Mouse (Mus musculus) gastrocnemius, postnatal 14 days (tissue): Measurements from ENCODE around the gene Gabpb2. TPM values are rescaled to one million over a fixed set of nuclear protein-coding genes. Genes with fewer than 3 reads are reported as not detected.

Experiments
- DNase-seq: peaks from one replicate; pipeline ENCODE4 v3.0.0; 2021; ENCODE audit warnings: mixed read lengths
- intact Hi-C: fragments of 180-260 bp; cut with DNase I; formaldehyde crosslinking; loops from one replicate; pipeline ENCODE4 v1.15.1; 2025; ENCODE audit warnings: low total_unique reads
- total RNA-seq, 2 experiments: library from RNA; stranded (reverse); gene quantifications; 2 replicates each; pipeline ENCODE4 v1.2.3; 2021

The Gabpb2 gene
- total RNA-seq, 2 experiments from 2014 or later: 7.3 to 8.1 TPM

DNA sequence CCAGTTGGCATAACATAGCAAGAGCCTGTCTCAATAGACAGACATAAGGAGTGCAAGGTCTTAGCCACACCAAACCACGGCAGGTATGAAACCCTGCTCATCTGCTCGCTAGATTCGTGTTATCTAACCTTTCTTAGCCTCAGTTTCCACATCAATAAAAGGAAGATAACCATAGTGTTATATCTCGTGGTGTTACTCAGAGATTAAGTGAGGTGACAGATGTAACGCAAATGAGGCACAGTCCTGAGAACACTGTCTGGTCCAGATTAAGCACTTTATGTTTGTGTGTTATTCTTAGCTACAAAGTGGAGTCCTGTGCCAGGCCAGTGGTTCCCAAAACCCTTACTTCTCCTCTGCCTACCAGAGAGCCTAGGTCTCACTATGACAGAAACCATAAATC is 52.9 kb downstream of the Gabpb2 start:
- intact Hi-C loops: no loop called here
- DNase-seq: no peak

DNA sequence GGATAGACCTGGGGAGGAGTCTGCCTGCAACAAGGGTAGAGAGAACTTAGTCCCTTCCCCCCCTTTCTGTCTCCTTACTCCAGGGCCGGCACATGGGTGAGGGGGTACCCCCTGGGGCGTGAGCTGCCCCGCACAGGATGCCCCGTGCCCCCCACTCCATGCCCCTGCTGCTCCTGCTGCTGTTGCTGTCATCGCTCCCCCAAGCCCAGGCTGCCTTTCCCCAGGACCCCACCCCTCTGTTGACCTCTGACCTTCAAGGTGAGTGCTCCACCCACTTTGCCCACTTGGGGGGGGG is 53.5 kb downstream of the Gabpb2 start:
- no peak for DNase-seq
- intact Hi-C loops: no loop called here

DNA sequence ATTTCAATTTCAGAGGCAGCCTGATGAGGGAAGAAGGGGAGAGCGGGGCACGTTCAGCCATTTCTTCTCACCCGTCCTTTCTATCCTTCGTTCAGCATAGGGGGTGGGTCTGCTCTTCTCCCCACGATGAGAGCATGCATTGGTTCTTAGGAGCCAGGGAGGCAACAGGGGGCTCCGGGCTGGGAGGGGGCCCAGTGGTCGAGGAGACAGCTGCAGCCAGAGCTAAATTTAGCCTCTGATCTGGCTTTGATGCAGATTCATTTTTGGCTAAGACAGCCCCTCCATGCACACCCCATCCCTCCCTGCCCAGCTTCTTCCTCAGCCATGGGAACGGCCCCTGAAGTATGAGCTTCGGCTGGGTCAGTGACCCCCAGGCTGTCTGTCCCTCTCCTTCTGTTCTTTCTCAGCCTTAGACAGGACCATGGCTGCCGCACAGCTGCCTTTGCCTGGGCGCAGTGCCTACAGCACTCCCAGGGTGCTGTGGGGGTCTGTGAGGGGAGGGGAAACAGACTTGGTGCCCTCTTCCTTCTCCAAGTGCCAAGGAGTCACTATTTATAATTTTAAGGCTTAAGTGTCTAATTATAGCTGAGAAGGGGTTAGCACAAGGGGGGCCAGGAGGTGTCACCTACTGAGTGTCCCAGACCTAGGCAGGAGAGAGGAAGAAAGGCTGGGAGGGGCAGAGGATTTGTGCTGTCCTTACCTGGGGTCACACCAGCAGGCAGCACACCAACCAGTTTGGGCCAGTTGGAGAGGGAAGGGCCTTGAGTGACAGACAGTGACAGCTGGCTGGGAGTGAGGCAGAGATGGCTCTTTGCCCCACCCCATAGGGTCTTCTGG is 54.1 kb downstream of the Gabpb2 start:
- intact Hi-C loops: no loop called here

DNA sequence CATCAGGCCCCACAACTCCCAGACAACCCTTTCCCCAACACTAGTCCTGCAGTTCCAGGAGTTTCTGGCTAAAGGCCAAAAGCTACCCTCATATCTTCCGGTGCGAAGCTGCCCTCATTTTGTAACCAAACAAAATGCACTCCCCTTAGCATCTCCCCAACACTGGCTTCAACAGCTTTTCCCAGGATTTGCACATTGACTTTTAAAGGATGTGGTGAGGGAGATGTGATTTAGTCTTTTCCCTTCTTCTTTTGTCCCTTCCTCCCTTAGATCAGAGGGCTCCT is 55.4 kb downstream of the Gabpb2 start:
- intact Hi-C loops: no loop called here
- DNase-seq: no peak

More for the DNA sequence above, 54.1 kb downstream of the Gabpb2 start:
- DNase-seq: peak; percentile 84

GRCm38 (mm10) chr3:95161618-95162344 is 55.9 kb downstream of the Gabpb2 start:
- intact Hi-C loops: no loop called here
- DNase-seq: peak; percentile 5

DNA sequence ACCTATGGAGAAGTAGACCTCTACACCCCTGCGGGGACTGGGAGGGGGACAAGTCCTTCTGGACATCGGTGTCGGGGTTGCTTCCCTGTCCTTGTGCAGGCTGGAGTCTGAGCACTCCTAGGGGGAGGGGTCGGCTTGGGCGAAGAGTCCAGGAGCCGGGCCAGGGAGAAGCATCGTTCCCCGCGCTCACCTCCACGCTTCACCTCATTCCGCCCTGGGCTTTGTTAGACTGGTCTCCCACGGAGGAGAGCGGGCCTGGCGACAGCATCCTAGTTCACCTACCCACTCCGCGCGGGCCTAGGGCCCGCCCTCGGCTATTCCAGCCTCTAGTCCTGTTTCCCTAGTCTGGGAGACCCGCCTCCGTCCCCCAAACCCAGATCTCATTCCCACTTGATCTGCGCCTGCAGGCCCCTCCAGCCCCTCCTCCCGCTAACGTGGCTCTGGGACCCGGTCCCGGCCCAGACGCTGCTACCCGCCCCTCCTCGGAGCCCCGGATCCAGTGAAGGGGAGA is 56.6 kb downstream of the Gabpb2 start:
- peak; percentile 64 for DNase-seq
- intact Hi-C loops: no loop called here

DNA sequence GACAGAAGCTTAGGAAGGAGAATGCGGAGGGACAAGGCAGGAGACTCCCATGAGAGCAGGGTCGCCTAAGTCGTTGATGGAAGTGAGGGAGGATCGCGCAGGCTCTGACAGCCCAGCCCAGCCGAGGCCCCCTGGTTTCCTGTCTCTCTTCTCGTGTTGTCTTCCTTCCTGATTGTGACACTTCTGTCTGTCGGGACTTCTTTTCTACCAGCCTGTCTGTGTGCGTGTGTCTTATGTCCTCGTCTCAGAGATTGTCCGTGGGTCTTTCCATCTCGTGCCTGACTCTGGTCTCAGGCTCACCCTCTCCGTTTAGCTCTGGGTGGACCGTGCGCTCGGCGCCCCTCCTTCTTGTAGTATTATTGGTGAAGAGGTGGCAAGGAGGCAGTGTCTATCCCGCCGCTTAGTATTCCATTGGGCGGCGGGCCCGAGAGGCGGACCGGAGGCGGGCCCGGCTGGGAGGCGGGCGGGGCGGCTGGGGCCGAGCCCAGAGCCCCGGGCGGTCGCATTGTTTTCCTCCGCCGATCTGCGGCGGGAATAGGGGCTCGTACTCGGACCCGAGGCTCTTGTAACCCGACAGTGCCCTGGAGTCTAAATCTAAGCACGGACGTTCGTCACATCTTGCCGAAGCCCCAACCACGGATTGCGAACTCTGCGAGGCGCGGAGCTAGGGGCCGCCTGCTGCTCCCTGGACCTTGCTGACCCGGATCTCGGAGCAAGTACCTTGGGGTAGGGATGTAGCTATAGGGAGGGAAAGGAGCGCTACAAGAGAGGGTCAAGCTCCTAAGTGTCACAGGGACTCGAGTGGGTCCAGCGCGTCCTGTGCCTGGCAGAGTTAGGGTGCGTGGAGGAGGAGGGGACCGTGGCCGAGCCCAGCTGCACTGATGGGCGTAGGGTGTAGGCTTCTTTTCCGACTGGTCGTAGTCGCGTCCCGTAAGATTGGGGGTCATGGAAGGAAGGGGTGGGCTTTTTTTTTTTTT is 57.4 kb downstream of the Gabpb2 start, which contains the start of gene Sema6c:
TSS of gene Sema6c (plus strand) at position 471 of the 977 bp plus-strand sequence.
- DNase-seq: peak; percentile 93
- intact Hi-C loops: no loop called here

DNA sequence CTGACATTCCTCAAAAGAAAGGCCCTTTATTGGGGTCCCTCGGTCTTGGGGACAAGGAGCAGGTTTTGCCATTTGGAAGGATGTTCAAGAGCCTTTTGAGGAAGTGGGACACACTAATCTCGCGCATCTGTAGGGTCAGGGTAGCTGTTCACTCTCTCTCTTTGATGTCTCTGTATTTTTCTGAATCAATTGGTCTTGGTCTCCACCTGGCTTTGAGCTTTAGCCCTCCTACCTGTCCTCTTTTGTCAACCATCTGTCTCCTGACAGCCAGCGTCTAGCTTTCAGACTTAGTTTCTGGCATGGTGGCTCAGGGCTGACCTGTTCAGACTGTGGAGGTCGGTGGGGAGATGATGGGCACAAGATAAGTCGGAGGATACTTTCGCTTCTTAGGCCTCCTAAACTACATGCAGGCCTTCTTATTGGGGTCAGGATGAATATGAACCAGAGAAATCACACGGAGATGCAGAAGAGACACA is 58.2 kb downstream of the Gabpb2 start:
- intact Hi-C loops: no loop called here
- DNase-seq: no peak

- intact Hi-C loops: no loop called here
- DNase-seq: peak; percentile 39
Observed at GRCm38 (mm10) chr3:95153874-95154273, 63.8 kb downstream of the Gabpb2 start.

DNA sequence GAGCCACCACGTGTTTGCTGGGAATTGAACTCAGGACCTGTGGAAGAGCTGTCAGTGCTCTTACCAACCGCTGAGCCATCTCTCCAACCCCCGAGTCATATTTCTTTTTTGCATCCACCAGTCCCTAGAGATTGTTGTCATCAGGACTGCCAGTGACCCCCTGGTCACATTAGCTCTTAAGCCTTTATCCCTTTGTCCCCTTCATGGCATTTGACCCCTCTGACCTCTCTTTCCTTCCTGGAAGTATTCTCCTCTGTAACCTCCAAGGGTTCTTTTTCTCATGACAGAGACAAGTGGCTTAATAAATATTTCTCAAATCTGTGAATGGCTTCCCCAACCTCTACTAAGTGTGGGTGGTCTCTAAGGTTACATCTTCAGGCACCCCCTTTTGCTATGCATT is 69.8 kb downstream of the Gabpb2 start:
- no peak for DNase-seq
- intact Hi-C loops: loop anchor here (10.0 kb wide), 1 partner anchor 117 kb away; no protein-coding TSS in a partner anchor

DNA sequence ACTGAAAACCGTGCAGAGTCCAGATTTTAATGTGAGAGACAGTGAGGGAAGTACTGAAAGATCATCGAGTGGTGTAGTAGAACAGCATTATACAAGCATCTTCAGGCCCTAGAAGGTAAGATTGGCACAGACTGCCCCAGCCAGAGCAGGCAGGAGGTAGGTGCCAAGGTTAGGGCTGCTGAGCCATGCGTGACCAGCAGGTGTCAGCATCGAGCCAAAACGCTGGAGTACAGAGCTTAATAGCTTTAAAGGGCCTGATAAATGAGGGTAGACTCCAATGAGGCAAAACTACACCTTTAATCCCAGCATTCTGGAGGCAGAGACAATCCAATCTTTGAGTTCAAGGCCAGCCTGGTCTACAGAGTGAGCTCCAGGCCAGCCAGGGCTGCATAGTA is 75.1 kb downstream of the Gabpb2 start:
- peak; percentile 81 for DNase-seq
- intact Hi-C loops: loop anchor here (10.0 kb wide), 1 partner anchor 122 kb away; no protein-coding TSS in a partner anchor

DNA sequence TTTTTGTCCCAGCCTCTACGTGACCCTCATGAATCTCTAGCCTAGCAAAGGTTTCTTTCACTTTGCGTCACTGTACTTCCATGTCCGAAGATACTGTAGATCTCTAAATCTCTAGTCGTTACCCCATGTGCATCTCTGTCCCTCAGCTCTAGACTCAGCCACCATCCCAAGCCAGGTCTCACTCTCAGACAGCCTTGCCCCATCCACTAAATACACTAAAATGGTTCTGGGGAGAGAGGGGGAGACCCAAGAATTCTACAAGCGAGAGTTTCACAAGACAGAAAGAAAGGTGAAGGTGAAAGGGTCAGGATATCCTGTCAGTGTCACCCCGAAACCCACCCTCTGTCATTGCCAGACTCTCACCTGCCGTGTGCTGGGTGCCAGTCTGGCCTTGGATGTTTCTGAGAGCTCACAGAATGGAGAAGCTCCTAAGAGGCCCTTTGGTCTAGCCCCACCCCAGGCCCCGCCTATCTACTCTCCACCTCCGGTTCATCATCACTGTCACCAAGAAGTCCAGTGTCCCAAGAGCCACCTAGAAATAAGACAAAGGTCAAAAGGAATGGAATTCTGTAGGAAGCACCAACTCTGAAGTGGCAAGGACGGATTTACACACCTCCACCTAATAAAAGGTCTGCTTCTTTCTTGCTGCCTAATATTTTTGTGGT is 75.6 kb downstream of the Gabpb2 start, which contains the start of gene Tnfaip8l2:
TSS of gene Tnfaip8l2 (minus strand) at position 409 of the 665 bp plus-strand sequence.
- peak; percentile 39 for DNase-seq

GRCm38 (mm10) chr3:95141474-95141873 is 76.2 kb downstream of the Gabpb2 start:
- DNase-seq: no peak
- intact Hi-C loops: loop anchor here (10.0 kb wide), 1 partner anchor 123 kb away; no protein-coding TSS in a partner anchor

More for the DNA sequence above, 75.6 kb downstream of the Gabpb2 start, which contains the start of gene Tnfaip8l2:
- intact Hi-C loops: loop anchor here (10.0 kb wide), 1 partner anchor 123 kb away; no protein-coding TSS in a partner anchor

DNA sequence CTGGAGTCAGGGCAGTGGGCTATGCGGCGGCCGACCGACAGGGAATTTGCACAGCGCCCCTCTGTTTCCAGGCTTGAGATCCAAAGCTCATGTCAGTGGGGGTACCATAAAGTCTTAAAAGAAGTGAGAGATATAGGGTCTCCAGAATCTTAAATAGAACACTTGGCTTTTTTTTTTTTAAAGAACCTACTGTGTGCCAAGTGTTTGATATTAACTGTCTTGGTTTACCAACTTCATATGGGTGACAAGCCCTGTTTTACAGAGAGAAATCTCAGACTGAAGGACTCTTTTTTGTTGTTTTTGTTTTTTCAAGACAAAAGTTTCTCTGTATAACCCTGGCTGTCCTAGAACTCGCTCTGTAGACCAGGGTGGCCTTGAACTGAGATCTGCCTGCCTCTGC is 76.9 kb downstream of the Gabpb2 start:
- intact Hi-C loops: loop anchor here (10.0 kb wide), 1 partner anchor 124 kb away; no protein-coding TSS in a partner anchor
- no peak for DNase-seq

DNA sequence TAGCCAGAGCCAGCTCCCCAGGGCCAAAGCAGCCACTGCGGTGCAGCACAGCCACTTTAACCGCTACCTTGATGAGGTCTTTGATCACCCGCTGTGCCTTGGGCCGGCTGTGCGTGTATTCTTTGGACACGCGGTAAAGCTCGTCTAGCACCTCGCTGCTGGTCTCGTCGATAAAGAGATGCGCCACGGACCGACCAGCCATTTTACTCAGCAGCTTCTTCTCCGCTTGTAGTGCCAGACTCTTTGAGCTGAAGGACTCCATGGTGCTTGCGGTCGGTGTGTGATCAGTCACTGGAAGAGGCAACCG is 77.5 kb downstream of the Gabpb2 start:
- intact Hi-C loops: loop anchor here (10.0 kb wide), 1 partner anchor 125 kb away; no protein-coding TSS in a partner anchor
- DNase-seq: peak; percentile 8

- peak; percentile 25 for DNase-seq
Observed at GRCm38 (mm10) chr3:95139586-95140288, 78.0 kb downstream of the Gabpb2 start.

DNA sequence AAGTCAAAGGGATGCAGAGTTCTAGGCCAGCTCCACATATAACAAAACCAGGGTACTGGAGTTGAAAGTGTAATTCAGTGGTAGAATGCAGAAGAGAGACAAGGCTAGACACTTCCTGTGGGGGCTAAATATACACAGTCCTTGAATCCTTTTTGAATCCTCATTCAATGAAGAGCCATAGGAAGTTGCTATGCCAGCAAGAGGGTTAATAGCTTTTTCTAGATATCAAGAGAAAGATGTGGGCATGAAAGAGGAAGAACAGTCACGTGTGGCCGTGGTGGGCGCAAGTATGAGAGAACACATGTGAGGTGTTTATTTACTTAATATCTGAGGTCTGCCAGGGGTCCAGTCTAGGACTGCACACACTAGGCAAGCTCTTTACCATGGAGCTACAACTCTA is 81.4 kb downstream of the Gabpb2 start:
- no peak for DNase-seq
- intact Hi-C loops: loop anchor here (5.0 kb wide), 1 partner anchor 36 kb away; no protein-coding TSS in a partner anchor

More at GRCm38 (mm10) chr3:95139586-95140288, 78.0 kb downstream of the Gabpb2 start:
- intact Hi-C loops: loop anchor here (5.0 to 10.0 kb wide), 2 partner anchors 33 to 125 kb away; no protein-coding TSS in a partner anchor
